Mouse (Mus musculus) lung, postnatal 0 days (tissue): ENCODE data around the gene Trp53i11. TPM values are rescaled to one million over a fixed set of nuclear protein-coding genes. Genes with fewer than 3 reads are reported as not detected.

ENCODE experiments used
- ATAC-seq: fragments of 200-750 bp; cut with Nextera tagmentation; 2 replicates; pipeline ENCODE4 v1.8.0; 2017; ENCODE audit warnings: moderate library complexity
- DNase-seq: peaks from one replicate; pipeline ENCODE4 v3.0.0-alpha.2; 2016; ENCODE audit warnings: low spot score
- H3K27ac ChIP-seq: fragments of 300-500 bp; sonication (generic); 2 replicates; pipeline ENCODE4 v1.5.1; 2014; ENCODE audit warnings: antibody characterized with exemption, mild to moderate bottlenecking, low read length, mixed read lengths
- H3K27me3 ChIP-seq: fragments of 300-500 bp; sonication (generic); replicated peaks from 2 replicates; pipeline ENCODE4 v1.6.1; 2014; ENCODE audit warnings: low read length, mixed read lengths; ENCODE audit not compliant: insufficient read depth
- H3K36me3 ChIP-seq: fragments of 300-500 bp; sonication (generic); 2 replicates; pipeline ENCODE4 v1.6.1; 2014; ENCODE audit warnings: low read length, mixed read lengths; ENCODE audit not compliant: insufficient read depth
- H3K4me1 ChIP-seq: fragments of 300-500 bp; sonication (generic); 2 replicates; pipeline ENCODE4 v1.6.1; 2014; ENCODE audit warnings: antibody characterized with exemption, low read depth, low read length, mixed read lengths; ENCODE audit not compliant: insufficient read depth
- H3K4me2 ChIP-seq: fragments of 300-500 bp; sonication (generic); replicated peaks from 2 replicates; pipeline ENCODE4 v1.6.1; 2014; ENCODE audit warnings: low read depth, mild to moderate bottlenecking, low read length, moderate library complexity, mixed read lengths
- H3K4me3 ChIP-seq: fragments of 300-500 bp; sonication (generic); 2 replicates; pipeline ENCODE4 v1.5.1; 2014; ENCODE audit warnings: low read depth, low read length
- H3K9ac ChIP-seq: fragments of 300-500 bp; sonication (generic); replicated peaks from 2 replicates; pipeline ENCODE4 v1.6.1; 2014; ENCODE audit warnings: low read depth, mild to moderate bottlenecking
- H3K9me3 ChIP-seq: fragments of 300-500 bp; sonication (generic); 2 replicates; pipeline ENCODE4 v1.6.1; 2016; ENCODE audit warnings: low read length, mixed read lengths
- CTCF ChIP-seq: IDR thresholded peaks from 2 replicates; pipeline ENCODE4 v1.5.1; 2016; ENCODE audit warnings: antibody characterized with exemption, mild to moderate bottlenecking
- EP300 ChIP-seq: IDR thresholded peaks from 2 replicates; pipeline ENCODE4 v1.6.1; 2016; ENCODE audit warnings: antibody characterized with exemption, mild to moderate bottlenecking, control low read depth
- WGBS: fragments of 180-500 bp; shearing (Covaris S2); extraction: QIAGEN DNeasy Blood & Tissue Kit; methylation state at CpG from one replicate; pipeline ENCODE4 v1.1.7; 2014; 5-methylcytosine and 5-hydroxymethylcytosine counted together
- polyA plus RNA-seq: library from polyadenylated mRNA; unstranded; fragments of >200 nt; fragmentation: Nextera tagmentation; extraction: Ambion mirVana; gene quantifications from 2 replicates; pipeline ENCODE4 v1.2.1, GENCODE M21; 2015

Trp53i11 gene
- polyA plus RNA-seq, 1 experiment from 2014 or later = 21.1 TPM

GRCm38 (mm10) chr2:93150673-93151450, 36.5 kb upstream of the Trp53i11 start:
- H3K36me3 ChIP-seq = no peaks in the 10 kb centered on the region
- no peak overlapping the region for H3K27ac ChIP-seq
- H3K4me1 ChIP-seq = no peaks in the 10 kb centered on the region
- no peaks in the 10 kb centered on the region for H3K9me3 ChIP-seq
- no peak overlapping the region for H3K4me2 ChIP-seq
- H3K9ac ChIP-seq = no peak overlapping the region
- ATAC-seq (no peak), DNase-seq (no peak)
- 58% methylated on average over 9 of the region's 9 CpGs for WGBS
- no peak overlapping the region for H3K4me3 ChIP-seq
- TF ChIP-seq EP300 (no peak), CTCF (no peak)
- H3K27me3 ChIP-seq = no peaks in the 10 kb centered on the region

DNA sequence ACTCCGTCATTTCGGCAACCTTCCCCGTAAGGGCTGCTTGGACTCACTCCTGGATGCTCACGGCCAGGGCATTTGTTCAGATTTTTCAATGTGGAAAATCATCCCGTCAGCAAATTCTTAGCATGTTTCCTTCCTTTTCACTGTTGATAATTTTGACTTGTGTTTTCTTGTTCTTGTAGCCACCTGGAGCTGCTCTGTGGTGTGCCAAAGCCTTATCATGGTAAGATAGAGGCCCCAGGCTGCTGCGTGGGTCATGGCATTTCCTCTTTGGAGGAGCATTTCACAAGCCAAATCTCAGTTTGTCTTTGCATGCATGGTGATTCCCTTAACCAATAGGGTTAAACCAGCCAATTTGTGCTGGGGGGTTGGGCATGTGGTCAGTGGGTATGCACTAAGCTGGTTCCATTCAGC, 35.2 kb upstream of the Trp53i11 start:
- H3K9ac ChIP-seq = no peak overlapping the region

GRCm38 (mm10) chr2:93152883-93153491, 34.4 kb upstream of the Trp53i11 start:
- H3K9ac ChIP-seq = no peak overlapping the region
- H3K36me3 ChIP-seq = no peaks in the 10 kb centered on the region
- no peak overlapping the region for H3K4me2 ChIP-seq
- H3K27me3 ChIP-seq = no peaks in the 10 kb centered on the region
- no peak for TF ChIP-seq EP300
- no peak for TF ChIP-seq CTCF
- no peak for ATAC-seq
- WGBS = 78% methylated on average over 7 of the region's 7 CpGs
- no peaks in the 10 kb centered on the region for H3K4me1 ChIP-seq
- no peak for DNase-seq
- no peak overlapping the region for H3K27ac ChIP-seq
- no peak overlapping the region for H3K4me3 ChIP-seq
- no peaks in the 10 kb centered on the region for H3K9me3 ChIP-seq

More for the DNA sequence above, 35.2 kb upstream of the Trp53i11 start:
- no peak for TF ChIP-seq EP300
- no peak for TF ChIP-seq CTCF
- H3K4me2 ChIP-seq = no peak overlapping the region
- 57% methylated on average over 6 of the region's 6 CpGs for WGBS
- no peaks in the 10 kb centered on the region for H3K4me1 ChIP-seq
- H3K4me3 ChIP-seq = no peak overlapping the region
- H3K27me3 ChIP-seq = no peaks in the 10 kb centered on the region
- H3K9me3 ChIP-seq = no peaks in the 10 kb centered on the region
- H3K36me3 ChIP-seq = no peaks in the 10 kb centered on the region
- H3K27ac ChIP-seq = no peak overlapping the region
- ATAC-seq (no peak), DNase-seq (no peak)

GRCm38 (mm10) chr2:93153833-93154232, 33.5 kb upstream of the Trp53i11 start:
- Histone ChIP-seq H3K27ac (no peak overlapping the region), H3K9ac (no peak overlapping the region), H3K36me3 (no peaks in the 10 kb centered on the region), H3K4me3 (no peak overlapping the region), H3K27me3 (no peaks in the 10 kb centered on the region), H3K4me1 (no peaks in the 10 kb centered on the region), H3K9me3 (no peaks in the 10 kb centered on the region), H3K4me2 (no peak overlapping the region)
- ATAC-seq = no peak
- no peak for TF ChIP-seq CTCF
- no peak for TF ChIP-seq EP300
- 94% methylated on average over 1 of the region's 1 CpGs for WGBS
- DNase-seq = no peak

DNA sequence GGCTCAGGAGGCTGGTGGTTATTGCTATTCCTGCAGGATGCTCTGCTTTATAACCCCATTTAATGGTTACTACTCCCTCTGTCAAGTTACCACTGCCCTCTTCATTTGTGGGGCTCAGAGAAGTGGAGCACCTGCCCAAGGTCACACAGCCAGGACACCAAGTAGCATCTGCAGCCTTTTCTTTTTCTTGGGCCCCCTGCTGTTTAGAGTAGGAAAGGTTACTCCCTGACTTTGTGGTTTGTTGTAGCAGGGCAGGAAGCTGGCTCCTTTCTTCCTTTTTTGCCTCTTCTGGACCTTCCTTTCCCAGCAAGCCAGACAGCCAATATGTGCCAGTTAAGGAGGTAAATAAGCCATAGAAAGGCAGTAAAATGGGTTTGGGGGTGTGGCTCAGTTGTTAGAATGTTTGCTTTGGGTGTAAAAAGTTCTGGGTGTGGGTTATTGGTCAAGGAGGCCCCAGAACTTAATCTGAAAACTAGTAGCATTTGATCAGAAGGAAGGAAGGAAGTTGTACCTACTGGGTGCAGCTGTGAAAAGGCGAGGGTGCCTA, 32.8 kb upstream of the Trp53i11 start:
- ATAC-seq (no peak), DNase-seq (no peak)
- H3K9me3 ChIP-seq = no peaks in the 10 kb centered on the region
- no peaks in the 10 kb centered on the region for H3K27me3 ChIP-seq
- H3K36me3 ChIP-seq = no peaks in the 10 kb centered on the region
- H3K27ac ChIP-seq = no peak overlapping the region
- WGBS = 73% methylated on average over 1 of the region's 1 CpGs
- TF ChIP-seq EP300 (no peak), CTCF (peak; percentile 34)
- no peak overlapping the region for H3K4me3 ChIP-seq
- no peak overlapping the region for H3K9ac ChIP-seq
- H3K4me1 ChIP-seq = no peaks in the 10 kb centered on the region
- H3K4me2 ChIP-seq = no peak overlapping the region

GRCm38 (mm10) chr2:93160467-93161035, 26.8 kb upstream of the Trp53i11 start:
- Histone ChIP-seq H3K27me3 (no peaks in the 10 kb centered on the region), H3K4me1 (0 out of 2 replicates have a peak, but pooled peaks cover 3% of the 10 kb centered on the region), H3K4me3 (no peak overlapping the region), H3K36me3 (no peaks in the 10 kb centered on the region), H3K4me2 (no peak overlapping the region), H3K9ac (no peak overlapping the region), H3K9me3 (no peaks in the 10 kb centered on the region), H3K27ac (no peak overlapping the region)
- DNase-seq (no peak), ATAC-seq (no peak)
- 73% methylated on average over 4 of the region's 4 CpGs for WGBS
- no peak for TF ChIP-seq CTCF
- no peak for TF ChIP-seq EP300
